Mouse (Mus musculus) cerebellum, postnatal 25 days (tissue): ENCODE measurements at regions not wholly inside any gene's neighbourhood (a gene's known extent, or its start where the extent isn't known, plus 50 kb on each side); places are given as distances from the start of the nearest gene placed in this dataset.

Source experiments
- DNase-seq, 2 experiments: peaks; one replicate each; pipeline ENCODE4 v3.0.0; 2021; ENCODE audit warnings: mixed read lengths in 2 of 2

DNA sequence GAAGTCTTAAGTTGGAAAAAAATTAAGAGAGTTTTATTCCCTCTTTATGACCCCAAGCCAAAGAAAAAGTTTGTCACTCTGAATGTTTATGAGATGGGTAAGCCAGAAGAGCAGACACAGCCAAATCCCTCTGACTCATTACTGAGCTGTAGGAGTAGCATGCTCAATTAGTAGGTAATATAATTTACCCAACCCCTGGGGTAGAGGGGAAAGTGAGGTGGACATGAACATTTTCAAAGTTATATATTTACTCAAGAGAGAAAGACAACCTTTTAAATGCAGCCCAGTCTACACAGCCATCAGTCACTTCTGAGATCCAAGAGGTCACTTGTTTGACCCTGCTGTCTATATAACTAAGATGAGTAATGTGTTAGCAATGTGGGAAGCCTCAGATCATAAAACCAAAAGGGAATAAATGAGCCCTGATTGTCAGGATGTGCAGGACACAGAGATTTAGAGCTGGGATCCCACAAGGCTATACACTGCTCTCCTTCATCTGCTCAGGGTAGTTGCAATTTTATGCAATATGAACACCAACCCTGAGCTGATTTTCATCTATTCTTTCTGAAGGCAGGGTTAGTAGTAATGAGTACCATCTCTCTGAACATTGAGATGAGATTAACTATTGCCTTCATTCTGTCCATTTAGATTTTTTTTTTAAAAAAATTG is 114.7 kb upstream of the Ndp start:
- DNase-seq = no peak

DNA sequence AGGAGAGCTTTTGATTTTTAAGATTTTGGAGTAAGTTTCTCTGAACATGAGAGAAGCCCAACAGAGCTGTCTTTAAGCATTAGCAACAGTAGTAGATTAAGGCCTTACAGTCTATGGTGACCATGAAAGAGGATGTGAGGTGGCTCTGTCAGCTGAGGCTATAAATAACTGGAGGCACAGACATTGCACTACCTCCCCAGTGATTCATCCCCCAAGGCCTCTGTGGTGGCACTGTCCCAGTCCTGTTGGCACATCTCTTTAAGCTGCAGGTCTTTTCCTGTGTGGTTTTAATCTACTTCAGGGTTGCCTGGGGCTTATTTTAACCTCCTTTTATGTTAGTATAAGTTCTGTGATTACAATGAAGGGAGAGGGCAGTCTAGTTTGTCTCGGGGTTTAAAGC is 106.2 kb upstream of the Ndp start:
- DNase-seq = peak; percentile 9 to 37

GRCm38 (mm10) chrX:17009188-17009587 is 97.6 kb upstream of the Ndp start:
- no peak for DNase-seq

DNA sequence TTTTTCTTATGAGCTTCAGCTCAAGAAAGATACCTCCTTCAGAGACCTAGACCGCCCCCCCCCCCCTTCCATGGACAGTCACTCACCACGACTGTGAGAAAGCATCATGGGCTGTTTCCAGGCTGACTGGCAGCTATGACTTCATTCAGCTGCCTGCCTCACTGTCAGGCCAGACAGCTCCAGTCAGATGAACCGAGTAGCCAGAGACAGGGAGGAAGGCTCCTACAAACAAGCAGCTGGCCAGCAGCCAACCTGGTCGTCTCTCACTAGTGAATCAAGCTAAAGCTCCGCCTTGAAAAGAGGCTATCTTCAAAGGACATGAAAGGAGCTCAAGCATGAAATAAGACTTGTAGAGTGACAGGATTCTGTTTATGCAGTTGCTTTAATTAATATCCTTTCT is 87.0 kb upstream of the Ndp start:
- peak; percentile 17 to 63 for DNase-seq
